Mouse (Mus musculus) MEL (cell line): ENCODE measurements around the gene Tomt. TPM values are rescaled to one million over a fixed set of nuclear protein-coding genes. Genes with fewer than 3 reads are reported as not detected.

Experiments
- DNase-seq: peaks from one replicate; pipeline ENCODE4 v3.0.0; 2011; ENCODE audit warnings: low read depth, low spot score
- H3K27ac ChIP-seq: 2 replicates; pipeline ENCODE4 v1.5.1; 2012; ENCODE audit warnings: low read depth, mild to moderate bottlenecking, control low read depth, low read length, moderate library complexity; ENCODE audit not compliant: control insufficient read depth
- H3K27me3 ChIP-seq, 2 experiments: fragments of 150-350 bp in 1 of 2; sonication (generic) in 1 of 2; 2 replicates each; pipeline ENCODE4 v1.6.1; 2012; ENCODE audit warnings: low read length in 2 of 2, mild to moderate bottlenecking in 2 of 2, improper control_type of control experiment in 1 of 2, moderate library complexity in 1 of 2; ENCODE audit not compliant: insufficient read depth in 2 of 2, control insufficient read depth in 1 of 2
- H3K36me3 ChIP-seq, 2 experiments: 2 replicates each; pipeline ENCODE4 v1.6.1; 2012 to 2014; ENCODE audit warnings: low read length in 2 of 2, improper control_type of control experiment in 1 of 2, inconsistent platforms in 1 of 2, mild to moderate bottlenecking in 1 of 2; ENCODE audit not compliant: insufficient read depth in 2 of 2, control insufficient read depth in 1 of 2
- H3K4me1 ChIP-seq, 2 experiments: fragments of 150-350 bp in 1 of 2; sonication (generic) in 1 of 2; 2 replicates each; pipeline ENCODE4 v1.6.1; 2012; ENCODE audit warnings: low read length in 2 of 2, improper control_type of control experiment in 1 of 2, mild to moderate bottlenecking in 1 of 2; ENCODE audit not compliant: insufficient read depth in 2 of 2, control insufficient read depth in 1 of 2
- H3K4me3 ChIP-seq, 2 experiments: fragments of 150-350 bp in 1 of 2; sonication (generic) in 1 of 2; 2 replicates each; pipeline ENCODE4 v1.5.1; 2012; ENCODE audit warnings: low read depth in 2 of 2, low read length in 2 of 2, mild to moderate bottlenecking in 2 of 2, moderate library complexity in 2 of 2, control low read depth in 1 of 2, improper control_type of control experiment in 1 of 2; ENCODE audit not compliant: control insufficient read depth in 1 of 2, insufficient read depth in 1 of 2
- H3K79me2 ChIP-seq: 2 replicates; pipeline ENCODE4 v1.6.1; 2012; ENCODE audit warnings: mild to moderate bottlenecking, low read length, moderate library complexity; ENCODE audit not compliant: control insufficient read depth, poor library complexity, insufficient read depth
- H3K9ac ChIP-seq: 2 replicates; pipeline ENCODE4 v1.6.1; 2012; ENCODE audit warnings: low read depth, mild to moderate bottlenecking, control low read depth, low read length, moderate library complexity; ENCODE audit not compliant: control insufficient read depth, poor library complexity, severe bottlenecking
- H3K9me3 ChIP-seq: fragments of 150-350 bp; sonication (generic); replicated peaks from 2 replicates; pipeline ENCODE4 v1.6.1; 2012; ENCODE audit warnings: mild to moderate bottlenecking, low read length, improper control_type of control experiment, moderate library complexity; ENCODE audit not compliant: insufficient read depth
- BHLHE40 ChIP-seq: IDR thresholded peaks from 2 replicates; pipeline ENCODE4 v1.6.1; 2012; ENCODE audit warnings: low read depth, mild to moderate bottlenecking, inconsistent platforms, low read length, improper control_type of control experiment, borderline replicate concordance
- CHD1 ChIP-seq: IDR thresholded peaks from 2 replicates; pipeline ENCODE4 v1.6.1; 2012; ENCODE audit warnings: low read depth, mild to moderate bottlenecking, inconsistent platforms, low read length, improper control_type of control experiment
- CTCF ChIP-seq, 3 experiments: IDR thresholded peaks in 2 of 3; conservative IDR thresholded peaks in 1 of 3; 2 replicates each; pipeline ENCODE4 v1.5.1; 2011 to 2012; ENCODE audit warnings: low read length in 3 of 3, low read depth in 2 of 3, mild to moderate bottlenecking in 2 of 3, improper control_type of control experiment in 1 of 3, inconsistent platforms in 1 of 3, mixed read lengths in 1 of 3, moderate library complexity in 1 of 3; ENCODE audit not compliant: control insufficient read depth in 1 of 3, insufficient read depth in 1 of 3, poor library complexity in 1 of 3, severe bottlenecking in 1 of 3
- E2F4 ChIP-seq: IDR thresholded peaks from 2 replicates; pipeline ENCODE4 v1.6.1; 2011; ENCODE audit warnings: low read depth, low read length, improper control_type of control experiment, borderline replicate concordance
- EP300 ChIP-seq, 2 experiments: IDR thresholded peaks; 2 replicates each; pipeline ENCODE4 v1.6.1; 2011; ENCODE audit warnings: improper control_type of control experiment in 2 of 2, low read length in 2 of 2, low read depth in 1 of 2, mild to moderate bottlenecking in 1 of 2
- GABPA ChIP-seq: IDR thresholded peaks from 2 replicates; pipeline ENCODE4 v1.6.1; 2012; ENCODE audit warnings: low read depth, mild to moderate bottlenecking, inconsistent platforms, low read length, improper control_type of control experiment, moderate library complexity
- GATA1 ChIP-seq: IDR thresholded peaks from 2 replicates; pipeline ENCODE4 v1.6.1; 2011; ENCODE audit warnings: low read depth, low read length, improper control_type of control experiment
- JUND ChIP-seq: IDR thresholded peaks from 2 replicates; pipeline ENCODE4 v1.6.1; 2011; ENCODE audit warnings: low read depth, mild to moderate bottlenecking, improper control_type of control experiment, low read length
- KAT2A ChIP-seq: conservative IDR thresholded peaks from 2 replicates; pipeline ENCODE4 v1.6.1; 2012; ENCODE audit warnings: low read depth, low read length, improper control_type of control experiment, inconsistent platforms
- MAFK ChIP-seq: IDR thresholded peaks from 2 replicates; pipeline ENCODE4 v1.6.1; 2011; ENCODE audit warnings: low read depth, mild to moderate bottlenecking, low read length, improper control_type of control experiment, borderline replicate concordance
- MAZ ChIP-seq: IDR thresholded peaks from 2 replicates; pipeline ENCODE4 v1.6.1; 2012; ENCODE audit warnings: low read depth, mild to moderate bottlenecking, inconsistent platforms, low read length, improper control_type of control experiment
- MEF2A ChIP-seq: IDR thresholded peaks from 2 replicates; pipeline ENCODE4 v1.6.1; 2014; ENCODE audit warnings: low read depth, mild to moderate bottlenecking, inconsistent platforms, low read length, improper control_type of control experiment; ENCODE audit not compliant: poor library complexity, insufficient replicate concordance, severe bottlenecking; ENCODE audit errors: extremely low read depth
- MXI1 ChIP-seq: IDR thresholded peaks from 2 replicates; pipeline ENCODE4 v1.6.1; 2011; ENCODE audit warnings: mild to moderate bottlenecking, low read depth, low read length, improper control_type of control experiment
- MYB ChIP-seq: IDR thresholded peaks from 2 replicates; pipeline ENCODE4 v1.6.1; 2011; ENCODE audit warnings: mild to moderate bottlenecking, low read depth, low read length, improper control_type of control experiment
- RAD21 ChIP-seq: IDR thresholded peaks from 2 replicates; pipeline ENCODE4 v1.6.1; 2011; ENCODE audit warnings: mild to moderate bottlenecking, low read depth, low read length, improper control_type of control experiment
- RCOR1 ChIP-seq: IDR thresholded peaks from 2 replicates; pipeline ENCODE4 v1.6.1; 2012; ENCODE audit warnings: low read depth, mild to moderate bottlenecking, inconsistent platforms, low read length, improper control_type of control experiment
- SMC3 ChIP-seq: IDR thresholded peaks from 2 replicates; pipeline ENCODE4 v1.6.1; 2011; ENCODE audit warnings: low read depth, low read length, improper control_type of control experiment
- TBP ChIP-seq: IDR thresholded peaks from 2 replicates; pipeline ENCODE4 v1.8.0; 2011; ENCODE audit warnings: low read depth, low read length, improper control_type of control experiment
- TCF12 ChIP-seq: IDR thresholded peaks from 2 replicates; pipeline ENCODE4 v1.6.1; 2014; ENCODE audit warnings: low read depth, mild to moderate bottlenecking, inconsistent platforms, low read length, improper control_type of control experiment, moderate library complexity
- UBTF ChIP-seq: IDR thresholded peaks from 2 replicates; pipeline ENCODE4 v1.6.1; 2012; ENCODE audit warnings: low read depth, mild to moderate bottlenecking, inconsistent platforms, low read length, improper control_type of control experiment, moderate library complexity, borderline replicate concordance; ENCODE audit not compliant: insufficient read depth
- ZKSCAN1 ChIP-seq: IDR thresholded peaks from 2 replicates; pipeline ENCODE4 v1.6.1; 2012; ENCODE audit warnings: low read depth, mild to moderate bottlenecking, inconsistent platforms, low read length, improper control_type of control experiment, moderate library complexity
- ZMIZ1 ChIP-seq: IDR thresholded peaks from 2 replicates; pipeline ENCODE4 v1.6.1; 2012; ENCODE audit warnings: low read depth, mild to moderate bottlenecking, inconsistent platforms, low read length, improper control_type of control experiment, moderate library complexity
- polyA plus RNA-seq, 2 experiments: library from polyadenylated mRNA; stranded (reverse) in 1 of 2; unstranded in 1 of 2; fragments of >175 nt in 1 of 2; fragments of >200 nt in 1 of 2; gene quantifications; 2 replicates each; pipeline versions ENCODE4 v1.2.1 to v1.2.4; 2012; ENCODE audit warnings: low replicate concordance in 2 of 2, low read depth in 1 of 2; ENCODE audit not compliant: insufficient read length in 2 of 2, insufficient read depth in 1 of 2, missing spikeins in 1 of 2
- total RNA-seq: library from RNA; depleted of rRNA; stranded (reverse); fragments of 300-350 nt; gene quantifications from 2 replicates; pipeline ENCODE4 v1.2.3, GENCODE M21; 2012

Gene Tomt
- total and polyA plus RNA-seq, 3 experiments: 0.82 to 1.3 TPM; not detected in 1

GRCm38 (mm10) chr7:101857094-101857493 lies 49.1 kb downstream of the Tomt start, which contains the start of gene Folr2:
Gene Folr2 (minus strand): TSS chr7:101857194.
- no peak for DNase-seq
- Histone ChIP-seq H3K27ac (no peak within 1 kb of the TSS), H3K4me3 (no peak within 1 kb of the TSS), H3K9me3 (no peaks in the 10 kb centered on the region), H3K27me3 (no peaks in the 10 kb centered on the region), H3K9ac (no peak within 1 kb of the TSS), H3K36me3 (no peaks in the 10 kb centered on the region; a peak in 1 of 4 replicates), H3K79me2 (no peaks in the 10 kb centered on the region), H3K4me1 (peaks cover 0 to 7% of the 10 kb centered on the region in 2 experiments; a peak in 2 of 4 replicates)
- TF ChIP-seq KAT2A (no peak), MAZ (no peak), EP300 (IDR thresholded peaks at IDR 0.05; ENCODE audit: low read depth in 1 of 2, low read length in 2 of 2) (no peak), JUND (no peak), TBP (no peak), E2F4 (no peak), UBTF (no peak), RAD21 (no peak), TCF12 (no peak), CHD1 (no peak), GABPA (no peak), BHLHE40 (no peak)

- DNase-seq: no peak
- no peak overlapping the region for H3K27ac ChIP-seq
- no peak overlapping the region for H3K9ac ChIP-seq
- H3K79me2 ChIP-seq: no peaks in the 10 kb centered on the region
- H3K4me1 ChIP-seq: peaks cover 0 to 7% of the 10 kb centered on the region in 2 experiments; a peak in 2 of 4 replicates
- H3K27me3 ChIP-seq: no peaks in the 10 kb centered on the region
- H3K9me3 ChIP-seq: no peaks in the 10 kb centered on the region
- no peaks in the 10 kb centered on the region; a peak in 1 of 4 replicates for H3K36me3 ChIP-seq
- no peak for TF ChIP-seq SMC3
- no peak for TF ChIP-seq TCF12
- no peak for TF ChIP-seq RCOR1
- TF ChIP-seq ZMIZ1: no peak
- TF ChIP-seq TBP: no peak
- no peak for TF ChIP-seq MYB
- TF ChIP-seq MAFK: no peak
- no peak for TF ChIP-seq BHLHE40
- no peak for TF ChIP-seq KAT2A
- TF ChIP-seq MXI1: no peak
- TF ChIP-seq ZKSCAN1: no peak
- no peak for TF ChIP-seq CTCF (IDR thresholded peaks at IDR 0.05 in 2 of 3, conservative IDR thresholded peaks at IDR 0.05 in 1 of 3; ENCODE audit: control insufficient read depth in 1 of 3, insufficient read depth in 1 of 3, low read depth in 2 of 3, low read length in 3 of 3, poor library complexity in 1 of 3, severe bottlenecking in 1 of 3)
- TF ChIP-seq CHD1: no peak
- TF ChIP-seq EP300 (IDR thresholded peaks at IDR 0.05; ENCODE audit: low read depth in 1 of 2, low read length in 2 of 2): no peak; a peak in 1 of 4 replicates
- no peak for TF ChIP-seq MAZ
- TF ChIP-seq GATA1: no peak
- no peak for TF ChIP-seq JUND
- TF ChIP-seq MEF2A: no peak
- H3K4me3 ChIP-seq: no peak overlapping the region
Observed at GRCm38 (mm10) chr7:101853816-101854215, 52.3 kb downstream of the Tomt start.
